Mouse (Mus musculus) mouse trophoblast stem cell (cell line): Measurements from ENCODE around the gene Tmem59l.

Source experiments
- in situ Hi-C, 2 experiments: fragments of 300-500 bp; cut with MseI, MboI; formaldehyde crosslinking; loops; 2 replicates in 1 of 2; 3 replicates in 1 of 2; pipeline ENCODE4 v1.15.1; 2025

Gene Tmem59l

DNA sequence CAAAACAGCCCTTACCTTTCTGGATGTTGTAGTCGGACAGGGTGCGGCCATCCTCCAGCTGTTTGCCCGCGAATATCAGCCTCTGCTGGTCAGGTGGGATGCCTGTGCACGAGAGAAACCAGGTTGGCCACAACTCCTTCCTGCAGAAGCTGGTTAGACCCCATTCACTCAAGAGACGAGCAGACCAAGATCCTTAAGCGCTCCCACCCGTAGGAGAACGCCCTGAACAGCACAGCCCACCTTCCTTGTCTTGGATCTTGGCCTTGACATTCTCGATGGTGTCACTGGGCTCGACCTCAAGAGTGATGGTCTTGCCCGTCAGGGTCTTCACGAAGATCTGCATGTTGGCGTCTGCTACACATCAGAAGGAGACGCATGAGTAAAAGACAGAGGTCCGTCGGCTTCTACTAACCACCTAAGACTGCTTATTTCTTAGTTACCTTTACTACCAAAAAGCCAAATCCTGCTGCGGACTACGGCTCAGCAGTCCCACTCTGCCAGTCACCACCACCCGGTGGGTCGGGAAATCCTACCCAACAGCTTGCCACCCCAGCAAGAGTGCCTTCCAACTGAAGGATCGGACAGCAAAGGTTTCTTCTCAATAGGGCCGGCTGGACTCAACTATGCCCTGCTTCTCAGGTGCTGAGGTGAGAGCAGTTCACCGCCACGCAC is 22.3 kb upstream of the Tmem59l start:
- in situ Hi-C loops, result loop anchor here (10.0 kb wide), 1 partner anchor 95 kb away; no protein-coding TSS in a partner anchor

DNA sequence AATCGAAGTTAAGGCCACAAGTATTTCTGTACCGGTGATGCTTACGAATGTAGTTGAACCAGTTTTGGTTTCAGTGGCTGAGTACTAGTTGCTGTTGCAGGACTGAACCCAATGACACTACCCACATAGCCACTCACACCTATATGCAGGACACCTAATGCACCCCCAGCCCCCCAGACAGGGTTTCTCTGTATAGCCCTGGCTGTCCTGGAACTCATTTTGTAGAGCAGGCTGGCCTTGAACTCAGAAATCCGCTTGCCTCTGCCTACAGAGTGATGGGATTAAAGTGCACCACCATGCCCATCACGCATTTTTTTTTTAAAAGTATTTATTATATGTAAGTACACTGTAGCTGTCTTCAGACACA is 19.9 kb upstream of the Tmem59l start:
- in situ Hi-C loops, result loop anchor here (10.0 kb wide), 1 partner anchor 92 kb away; no protein-coding TSS in a partner anchor

DNA sequence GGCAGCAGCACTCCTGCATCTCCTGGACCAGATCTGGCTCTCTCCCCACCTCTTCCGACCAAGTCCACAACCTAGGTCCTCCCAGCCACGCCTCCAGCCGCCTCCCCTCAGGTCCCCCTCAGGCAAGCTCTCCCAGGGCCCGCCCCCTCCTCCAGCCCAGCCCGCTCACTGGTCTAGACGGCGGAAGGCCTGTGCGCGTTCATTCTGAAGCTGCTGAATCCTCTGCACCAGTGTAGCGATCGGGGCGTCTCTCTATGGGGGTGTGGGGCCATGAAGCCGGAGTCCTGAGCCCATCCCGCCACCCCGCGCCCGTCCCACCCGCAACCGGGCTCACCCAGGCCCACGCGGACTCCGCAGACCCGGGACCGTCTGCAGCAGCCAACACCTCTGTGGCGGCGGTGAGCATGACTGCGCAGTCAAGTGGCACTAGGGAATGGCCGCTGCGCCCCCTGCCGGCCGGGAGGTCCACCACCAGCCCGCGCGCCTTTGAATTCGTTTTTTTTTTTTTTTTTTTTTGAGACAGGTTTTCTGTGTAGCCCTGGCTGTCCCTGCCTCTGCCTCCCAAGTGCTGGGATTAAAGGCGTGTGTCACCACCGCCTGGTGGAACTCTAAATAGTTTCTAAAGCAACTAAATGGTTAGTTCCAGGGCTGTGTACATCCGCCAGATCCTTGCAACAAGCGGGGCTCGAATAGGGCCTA is 19.3 kb upstream of the Tmem59l start, which contains the start of gene Rex1bd:
TSS of gene Rex1bd (minus strand) at position 425 of the 699 bp plus-strand sequence.
- in situ Hi-C loops, result loop anchor here (10.0 kb wide), 1 partner anchor 92 kb away; no protein-coding TSS in a partner anchor

DNA sequence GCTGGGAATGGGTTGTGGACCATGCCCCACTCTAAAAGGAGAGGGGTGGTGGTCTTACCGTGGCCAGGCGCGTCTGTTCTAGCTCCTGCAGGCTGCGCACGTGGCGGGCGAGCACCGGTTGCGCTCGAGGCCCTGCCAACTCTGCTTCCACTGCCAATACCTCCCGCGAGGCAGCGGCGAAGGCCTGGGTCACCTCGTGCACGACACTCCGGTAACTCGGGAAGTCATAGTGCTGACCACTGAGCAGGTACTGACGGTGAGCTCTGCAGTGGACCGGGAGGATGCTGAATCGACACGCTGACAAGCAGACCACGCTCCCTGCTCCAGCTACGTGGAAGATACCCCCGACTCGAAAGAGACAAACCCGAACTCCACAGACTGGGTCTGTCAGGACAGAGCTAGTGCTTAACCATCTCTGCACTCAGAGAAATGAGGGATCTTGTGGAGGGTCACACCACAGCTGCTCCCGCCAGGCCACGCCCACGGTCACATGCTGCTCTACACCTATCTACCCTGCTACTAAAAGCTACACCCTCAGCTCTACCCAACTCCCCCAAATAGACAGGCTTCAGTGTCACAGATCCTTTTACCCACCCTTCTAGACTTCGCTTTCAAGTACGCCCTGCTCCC is 18.7 kb upstream of the Tmem59l start:
- in situ Hi-C loops, result loop anchor here (10.0 kb wide), 1 partner anchor 91 kb away; no protein-coding TSS in a partner anchor

DNA sequence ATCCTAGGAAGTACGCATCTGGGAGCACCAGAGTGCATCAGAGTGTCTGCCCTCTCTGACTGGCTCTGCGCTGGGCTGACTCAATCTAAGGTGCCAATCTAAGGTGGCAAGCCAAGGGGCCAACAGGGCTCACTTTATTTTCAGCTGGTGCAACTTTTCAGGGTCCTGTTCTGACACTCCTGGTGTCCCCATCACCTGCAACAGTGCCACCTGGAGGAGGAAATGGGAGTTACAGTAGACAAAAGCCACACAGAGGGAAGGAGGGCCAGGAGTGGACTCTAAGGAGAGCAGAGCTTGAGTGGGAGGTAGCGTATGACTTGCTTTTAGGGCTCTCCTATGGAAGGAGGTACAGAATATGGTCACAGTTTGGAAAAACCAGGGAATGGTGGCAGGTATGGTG is 17.7 kb upstream of the Tmem59l start:
- in situ Hi-C loops, result loop anchor here (10.0 kb wide), 1 partner anchor 90 kb away; no protein-coding TSS in a partner anchor

DNA sequence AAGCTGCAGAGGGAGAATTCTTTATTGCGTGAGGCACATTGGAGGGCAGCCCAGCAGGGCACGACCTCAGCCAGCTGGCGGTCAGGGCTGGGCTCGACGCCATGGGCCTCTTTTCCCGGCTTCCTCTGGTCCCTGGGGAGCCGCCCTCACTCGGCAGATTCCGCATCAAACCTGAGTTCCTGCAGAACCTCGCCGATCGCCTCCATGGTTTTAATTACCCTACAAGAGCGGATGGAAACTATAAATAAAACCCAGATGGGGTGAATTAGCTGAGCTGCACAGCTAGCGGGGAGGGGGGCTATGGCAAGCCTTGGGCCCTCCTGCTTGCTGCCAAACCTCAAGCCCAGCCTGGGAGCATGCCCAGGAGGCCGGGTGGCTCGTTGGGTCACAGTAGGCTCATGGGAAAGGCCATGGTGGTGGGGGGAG is 17.1 kb upstream of the Tmem59l start:
- in situ Hi-C loops, result loop anchor here (10.0 kb wide), 1 partner anchor 90 kb away; no protein-coding TSS in a partner anchor

DNA sequence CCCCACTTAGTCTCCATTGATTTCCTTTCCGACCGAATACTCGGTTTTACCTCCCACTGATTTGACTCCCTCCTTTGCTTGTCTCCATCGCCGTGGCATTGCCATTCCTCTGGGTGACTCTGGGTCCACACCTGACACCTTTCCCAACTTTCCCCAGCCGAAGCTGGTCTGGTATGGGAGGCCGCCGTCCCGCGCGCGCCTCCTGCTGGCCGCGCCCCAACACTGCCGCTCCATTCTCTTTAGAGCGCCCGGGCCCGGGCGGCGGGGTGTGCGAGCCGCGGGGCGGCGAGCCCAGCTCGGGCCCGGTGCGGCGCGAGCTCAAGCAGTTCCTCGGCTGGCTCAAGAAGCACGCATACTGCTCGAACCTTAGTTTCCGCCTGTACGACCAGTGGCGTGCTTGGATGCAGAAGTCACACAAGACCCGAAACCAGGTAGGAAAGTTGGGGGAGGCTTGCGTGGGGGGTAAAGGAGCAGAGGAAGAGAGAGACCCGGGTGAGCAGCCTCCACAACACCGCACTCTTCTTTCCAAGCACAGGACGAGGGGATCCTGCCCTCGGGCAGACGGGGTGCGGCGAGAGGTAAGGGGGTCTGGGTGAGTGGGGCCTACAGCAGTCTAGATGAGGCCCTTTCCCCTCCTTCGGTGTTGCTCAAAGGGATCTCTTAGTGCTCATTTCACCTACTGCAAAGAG is 16.0 kb upstream of the Tmem59l start:
- in situ Hi-C loops, result loop anchor here (10.0 kb wide), 1 partner anchor 88 kb away; no protein-coding TSS in a partner anchor

DNA sequence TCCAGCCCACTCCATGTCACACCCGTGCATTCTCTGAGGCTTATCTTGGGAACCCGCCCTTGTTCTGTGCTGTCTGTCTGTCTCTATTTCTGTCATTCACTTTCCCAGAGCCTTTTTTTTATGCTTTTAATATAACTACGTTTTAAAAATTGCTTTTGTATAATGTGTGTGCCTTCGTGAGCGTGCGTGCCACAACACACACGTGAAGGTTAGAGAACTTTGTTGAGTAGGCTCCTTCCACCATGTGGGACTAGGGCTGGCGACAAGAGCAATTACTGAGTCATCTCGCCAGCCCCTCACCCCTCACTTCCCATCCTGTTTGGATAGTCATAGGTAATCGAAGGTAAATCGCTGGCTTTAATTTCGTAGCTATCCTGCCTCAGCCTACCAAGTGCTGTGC is 15.4 kb upstream of the Tmem59l start:
- in situ Hi-C loops, result loop anchor here (10.0 kb wide), 1 partner anchor 88 kb away; no protein-coding TSS in a partner anchor

DNA sequence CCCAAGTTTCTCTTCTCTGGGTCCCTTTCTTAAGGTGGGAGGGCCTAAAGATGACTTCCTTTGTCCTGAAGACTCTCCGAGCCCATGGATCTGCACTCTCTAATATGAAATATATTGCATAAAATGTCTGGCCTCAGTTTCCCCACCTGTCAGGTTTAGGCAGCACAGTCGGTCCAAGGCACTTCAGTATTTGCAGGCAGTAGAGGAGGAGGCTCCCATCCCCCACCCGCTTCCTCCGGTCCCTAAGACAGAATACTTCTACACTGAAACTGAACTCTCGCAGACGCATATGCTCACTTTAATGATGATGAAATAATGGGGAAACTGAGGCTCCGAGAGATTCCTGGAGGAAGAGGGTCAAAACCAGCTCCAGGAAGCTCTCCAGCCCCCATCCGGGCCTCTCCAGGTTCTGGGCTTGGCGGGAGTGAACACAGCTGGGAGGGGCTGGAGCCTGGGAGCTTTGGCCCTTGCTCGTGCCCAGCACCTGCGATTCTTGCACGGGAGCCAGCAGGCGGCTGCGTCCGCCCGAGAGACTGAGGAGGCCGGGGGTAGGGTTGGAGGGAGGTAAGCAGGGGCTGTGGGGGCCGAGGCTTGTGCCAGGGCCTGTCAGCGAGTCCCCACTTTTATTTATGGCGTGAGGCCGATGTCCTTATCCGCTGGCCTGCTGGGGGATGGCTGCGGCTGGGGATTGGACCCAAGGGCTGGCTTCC is 14.8 kb upstream of the Tmem59l start:
- in situ Hi-C loops, result loop anchor here (10.0 kb wide), 1 partner anchor 87 kb away; no protein-coding TSS in a partner anchor

DNA sequence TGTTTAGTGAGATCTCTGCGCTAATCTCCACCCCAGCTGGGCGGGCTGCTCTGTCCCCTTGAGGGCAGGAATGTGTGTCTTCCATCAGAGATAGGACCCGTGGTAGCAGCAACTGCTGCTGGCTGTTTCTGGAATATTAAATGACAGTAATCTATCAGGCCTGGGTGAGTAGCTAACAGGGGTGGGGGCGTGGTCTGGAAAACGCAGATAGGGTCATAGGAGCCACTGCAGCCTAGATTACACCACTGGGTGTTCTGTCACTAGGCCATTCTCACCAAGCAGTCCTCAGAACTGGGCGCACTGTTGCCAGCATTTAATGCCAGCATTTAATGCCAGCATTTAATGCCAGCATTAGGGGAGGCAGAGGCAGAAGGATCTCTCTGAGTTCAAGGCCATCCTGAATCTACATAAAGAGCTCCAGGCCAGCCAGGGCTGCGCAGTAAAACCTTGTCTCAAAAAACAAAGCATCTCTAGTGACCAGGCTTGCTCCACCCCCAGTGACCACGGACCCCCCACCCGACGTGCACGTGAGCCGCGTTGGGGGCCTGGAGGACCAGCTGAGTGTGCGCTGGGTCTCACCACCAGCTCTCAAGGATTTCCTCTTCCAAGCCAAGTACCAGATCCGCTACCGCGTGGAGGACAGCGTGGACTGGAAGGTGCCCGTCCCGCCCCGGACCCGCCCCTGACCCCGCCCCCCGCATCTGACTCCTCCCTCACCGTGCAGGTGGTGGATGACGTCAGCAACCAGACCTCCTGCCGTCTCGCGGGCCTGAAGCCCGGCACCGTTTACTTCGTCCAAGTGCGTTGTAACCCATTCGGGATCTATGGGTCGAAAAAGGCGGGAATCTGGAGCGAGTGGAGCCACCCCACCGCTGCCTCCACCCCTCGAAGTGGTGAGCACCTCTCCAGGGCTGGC is 13.5 kb upstream of the Tmem59l start:
- in situ Hi-C loops, result loop anchor here (10.0 kb wide), 1 partner anchor 86 kb away; no protein-coding TSS in a partner anchor

DNA sequence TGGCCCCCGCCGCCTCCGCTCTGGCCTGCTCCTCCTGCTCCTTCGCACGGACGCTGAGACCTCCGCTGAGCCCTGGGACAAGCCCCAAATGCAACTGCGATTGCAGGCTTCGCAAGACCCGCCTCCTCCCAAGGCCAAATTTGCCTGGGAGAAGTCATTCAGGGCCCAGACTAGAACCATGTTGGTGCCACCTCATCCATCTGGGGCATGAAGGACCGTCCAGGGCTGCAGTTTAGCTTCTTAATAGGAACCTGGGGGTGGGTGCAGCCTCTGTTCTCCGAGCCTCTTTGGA is 8.6 kb upstream of the Tmem59l start:
- in situ Hi-C loops, result no loop called here

DNA sequence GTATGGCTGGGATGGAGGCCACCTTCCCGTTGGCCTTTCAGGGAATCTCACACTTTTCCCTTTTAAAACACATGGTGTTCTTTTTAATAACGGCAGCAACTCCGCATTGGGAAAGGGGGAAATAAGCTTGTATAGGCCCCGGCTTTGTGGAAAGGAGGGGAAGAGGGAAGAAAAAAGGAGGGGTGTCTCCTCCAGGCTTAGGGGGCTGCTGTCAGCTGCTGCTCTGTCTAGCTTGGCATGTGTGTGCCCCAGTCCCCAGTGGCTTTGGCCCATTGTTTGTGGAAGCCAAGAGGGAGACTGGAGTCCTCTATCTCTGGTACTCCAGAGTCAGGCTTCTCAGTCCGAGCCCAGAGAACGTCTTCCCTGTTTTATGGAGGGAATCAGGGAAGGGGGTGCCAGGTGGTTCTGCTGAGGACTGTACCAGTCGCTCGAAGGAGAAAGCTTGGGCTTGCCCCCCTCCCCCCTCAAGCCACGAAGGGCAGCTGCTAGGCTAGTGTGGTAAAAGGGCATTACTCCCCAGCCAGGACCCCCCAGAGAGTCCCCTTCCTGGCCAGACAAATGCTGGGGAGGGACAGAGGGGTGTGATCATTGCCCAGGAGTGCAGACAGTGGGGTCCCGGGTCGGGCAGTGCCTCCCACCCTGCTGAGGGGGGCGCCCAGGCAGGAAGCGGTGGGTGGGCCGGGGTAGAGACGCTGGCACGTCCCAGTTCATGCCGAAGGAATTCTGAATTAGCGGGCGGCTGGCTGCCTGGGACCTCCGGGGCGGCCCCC is 8.0 kb upstream of the Tmem59l start:
- in situ Hi-C loops, result no loop called here

DNA sequence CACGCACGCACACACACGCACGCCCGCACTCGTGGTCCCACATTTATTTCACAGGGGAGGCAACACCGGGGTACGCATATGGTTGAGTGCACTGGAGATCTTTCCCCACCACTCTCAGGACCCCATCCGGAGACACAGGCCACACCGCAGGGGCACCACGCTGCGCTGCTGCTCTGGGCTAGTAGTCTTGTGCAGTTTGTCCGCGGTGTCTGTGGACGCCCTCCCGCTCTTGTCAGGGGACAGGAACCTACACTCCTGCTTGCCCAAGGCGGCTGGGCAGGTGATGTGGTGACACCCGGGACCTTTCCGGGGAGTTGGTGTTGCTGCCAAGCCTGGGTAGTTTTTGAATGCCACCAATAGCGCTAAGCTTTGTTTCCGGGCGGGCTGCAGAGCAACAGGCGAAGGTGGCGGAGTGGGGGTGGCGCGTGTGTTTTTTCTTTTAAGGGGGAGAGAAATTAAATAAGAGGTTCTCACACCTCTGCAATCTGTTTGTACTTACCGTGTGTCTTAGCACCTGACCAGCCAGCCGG is 7.3 kb upstream of the Tmem59l start:
- in situ Hi-C loops, result no loop called here

DNA sequence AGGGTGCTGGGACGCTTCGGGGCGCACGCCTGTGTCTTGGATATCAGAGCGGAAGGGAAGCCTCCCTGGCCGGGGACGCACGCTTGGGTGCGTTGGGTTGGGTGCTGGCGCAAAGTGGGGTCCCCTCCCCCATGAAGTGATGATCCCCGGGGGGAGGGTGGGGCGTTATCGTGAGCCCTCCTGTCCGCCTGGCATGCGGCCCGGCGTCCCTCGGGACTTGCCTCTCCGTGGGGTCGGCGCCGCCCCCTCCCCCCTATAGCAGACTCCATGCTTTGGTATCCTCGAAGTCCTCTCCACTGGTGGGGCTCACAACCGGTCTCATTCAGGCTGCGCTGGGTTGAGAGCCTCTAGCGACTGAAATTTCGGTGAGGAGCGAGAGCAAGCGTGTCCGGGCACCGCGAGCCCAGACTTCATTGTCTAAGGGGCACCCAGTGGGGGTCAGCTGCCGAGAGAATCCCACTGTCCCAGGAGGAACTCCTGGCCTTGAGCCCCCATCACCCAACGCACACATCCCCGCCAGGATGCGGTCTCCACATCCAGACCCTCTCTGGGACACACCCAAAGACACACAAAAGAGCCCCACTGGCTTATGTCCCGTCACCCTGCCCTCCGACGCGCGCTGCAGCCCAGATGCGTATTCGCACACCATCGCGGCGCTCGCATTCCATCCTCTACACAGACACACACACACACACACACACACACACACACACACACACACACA is 6.7 kb upstream of the Tmem59l start:
- in situ Hi-C loops, result no loop called here

DNA sequence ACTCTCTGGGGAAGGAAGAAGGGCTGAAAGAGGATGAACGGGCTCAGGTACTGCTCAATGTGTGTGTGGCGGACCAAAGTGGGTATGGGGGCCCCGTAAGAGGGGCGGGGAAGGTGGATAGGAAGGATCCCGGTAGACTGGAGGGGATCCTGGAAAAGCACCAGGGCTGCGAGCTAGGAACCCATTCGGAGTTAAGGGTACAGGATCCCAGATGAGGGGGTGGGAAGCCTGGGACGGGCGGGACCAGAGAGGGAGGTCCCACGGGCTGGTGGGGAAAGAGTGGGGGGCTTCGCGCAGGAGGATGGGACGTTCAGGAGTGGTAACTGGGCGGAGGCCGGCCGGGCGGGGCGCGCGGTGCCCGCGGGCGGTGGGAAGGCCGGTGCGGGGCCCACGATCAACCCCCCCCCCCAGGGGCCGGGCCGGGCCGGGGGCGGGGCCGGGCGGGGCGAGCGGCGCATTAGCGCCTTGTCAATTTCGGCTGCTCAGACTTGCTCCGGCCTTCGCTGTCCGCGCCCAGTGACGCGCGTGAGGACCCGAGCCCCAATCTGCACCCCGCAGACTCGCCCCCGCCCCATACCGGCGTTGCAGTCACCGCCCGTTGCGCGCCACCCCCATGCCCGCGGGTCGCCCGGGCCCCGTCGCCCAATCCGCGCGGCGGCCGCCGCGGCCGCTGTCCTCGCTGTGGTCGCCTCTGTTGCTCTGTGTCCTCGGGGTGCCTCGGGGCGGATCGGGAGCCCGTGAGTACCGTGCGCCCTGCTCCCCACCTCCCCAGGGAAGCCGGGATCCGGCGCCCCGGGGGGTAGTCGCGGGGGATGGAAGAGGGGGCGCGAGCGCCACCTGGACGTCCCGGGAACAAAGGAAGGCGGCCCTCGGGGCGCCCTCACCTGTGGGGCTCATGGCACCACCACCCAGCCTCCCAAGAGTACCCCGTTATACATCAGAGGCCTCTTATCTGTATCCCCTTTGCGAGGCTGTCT is 5.8 kb upstream of the Tmem59l start, which contains the start of gene Crlf1:
TSS of gene Crlf1 (plus strand) at position 495 of the 977 bp plus-strand sequence.
- in situ Hi-C loops, result no loop called here

DNA sequence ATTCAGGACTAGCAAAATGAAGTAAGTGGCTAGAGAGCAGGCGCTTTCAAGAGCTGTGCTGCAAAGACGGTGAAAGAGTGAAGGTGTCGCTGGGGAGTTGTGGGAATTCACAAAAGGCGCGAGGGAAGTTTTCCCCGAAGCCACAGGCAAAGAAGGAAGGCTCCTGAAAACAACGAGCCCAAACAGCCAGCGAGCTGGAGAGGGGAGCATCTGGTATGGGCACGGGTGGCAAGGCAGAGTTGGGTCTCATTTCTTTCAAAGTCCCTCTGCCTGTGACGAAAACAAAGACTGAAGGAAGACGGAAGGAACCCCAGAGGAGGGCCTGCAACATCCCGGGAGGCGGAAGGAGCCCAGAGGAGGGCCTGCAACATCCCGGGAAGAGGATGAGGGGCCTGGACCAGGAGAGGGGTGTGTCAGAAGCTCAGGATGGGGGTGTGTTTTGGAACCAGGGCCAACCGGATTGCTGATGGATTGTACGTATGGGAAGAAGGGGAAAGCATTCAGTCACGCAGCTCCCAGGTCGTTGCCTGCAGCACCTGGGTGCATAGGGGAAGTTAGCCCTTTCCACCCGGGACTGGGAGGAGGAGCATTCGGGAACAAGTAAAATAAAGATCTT is 3.8 kb upstream of the Tmem59l start:
- in situ Hi-C loops, result no loop called here
